Mouse (Mus musculus) layer of hippocampus, postnatal 14 days (tissue): Measurements from ENCODE around the gene Slc44a2. TPM values are rescaled to one million over a fixed set of nuclear protein-coding genes. Genes with fewer than 3 reads are reported as not detected.
"Not testable (repeated sequence)": the region's sequence is repeated elsewhere in the genome, so short reads cannot be mapped to it uniquely, and the experiment has no call there.

ENCODE experiments used
- DNase-seq, 2 experiments: peaks; one replicate each; pipeline ENCODE4 v3.0.0; 2021 to 2022; ENCODE audit warnings: low spot score in 2 of 2, mixed read lengths in 1 of 2
- long read RNA-seq, 2 experiments: library from polyadenylated mRNA; stranded (forward); transcript quantifications; one replicate each; pipeline ENCODE4 v2.0.0; 2021
- total RNA-seq, 2 experiments: library from RNA; stranded (reverse); gene quantifications; 2 replicates each; pipeline ENCODE4 v1.2.3; 2021

The Slc44a2 gene
- 10 to 100 TPM; 53.4 to 61.0 TPM for total RNA-seq
- long read RNA-seq, experiment 1, transcript Slc44a2-210 (22 exons, 3,478 nt): major isoform, 14 of 66 reads
- long read RNA-seq, experiment 1, partial matches to known transcripts: 4 of 66 reads
- long read RNA-seq, experiment 1, other reads (novel, unspliced or antisense): 48 of 66 reads
- long read RNA-seq, experiment 2, transcript Slc44a2-210 (22 exons, 3,478 nt): major isoform, 11 of 64 reads
- long read RNA-seq, experiment 2, partial matches to known transcripts: 8 of 64 reads
- long read RNA-seq, experiment 2, other reads (novel, unspliced or antisense): 44 of 64 reads

DNA sequence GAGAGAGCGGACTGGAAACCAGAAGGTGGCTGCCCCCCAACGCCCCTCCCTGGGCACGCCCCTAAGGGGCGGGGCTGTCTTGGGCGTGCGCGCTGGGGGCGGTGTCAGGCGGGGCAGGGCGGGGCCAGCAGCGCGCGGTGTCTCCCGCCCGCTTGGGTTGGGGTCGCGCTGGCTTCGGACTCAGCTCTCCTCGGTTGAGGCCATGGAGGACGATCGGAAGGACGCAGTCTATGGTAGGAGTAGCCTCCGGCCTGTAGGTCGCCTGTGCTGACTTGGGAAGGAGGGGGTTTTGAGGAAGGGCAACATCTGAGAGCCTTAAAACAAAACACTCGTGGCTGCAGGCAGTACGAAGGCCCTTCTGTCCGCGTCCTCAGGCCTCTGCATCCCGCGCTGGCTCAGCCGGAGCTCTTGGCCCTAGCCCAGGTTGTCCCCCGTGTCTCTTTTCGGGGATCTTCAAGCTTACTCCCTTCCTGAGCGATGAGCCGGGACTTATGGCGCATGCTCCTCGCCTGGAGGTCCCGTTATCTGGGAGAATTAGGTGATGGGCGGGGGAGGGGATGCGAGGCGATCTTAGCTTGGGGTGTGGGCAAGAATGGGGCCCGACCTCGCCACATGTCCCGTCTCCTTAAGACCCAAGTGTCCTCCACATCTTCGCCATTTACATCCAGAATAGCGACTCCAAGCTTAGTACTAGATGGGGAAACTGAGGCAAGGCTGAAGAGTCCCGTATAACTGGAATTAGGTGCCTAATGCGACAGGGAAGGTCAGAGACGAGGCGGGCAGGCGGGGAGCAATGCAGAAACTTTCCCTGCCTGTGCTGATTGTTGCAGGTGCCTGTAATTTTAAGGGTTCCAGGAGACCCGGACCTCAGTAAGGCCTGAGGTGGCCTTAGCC is at the start of gene Slc44a2:
Slc44a2 (plus strand) TSS at position 80 of the 894 bp plus-strand sequence.
- DNase-seq: peak; percentile 72 to 75

- DNase-seq: no peak
Measured at GRCm38 (mm10) chr9:21272391-21272790, 48.1 kb upstream of the Slc44a2 start.

DNA sequence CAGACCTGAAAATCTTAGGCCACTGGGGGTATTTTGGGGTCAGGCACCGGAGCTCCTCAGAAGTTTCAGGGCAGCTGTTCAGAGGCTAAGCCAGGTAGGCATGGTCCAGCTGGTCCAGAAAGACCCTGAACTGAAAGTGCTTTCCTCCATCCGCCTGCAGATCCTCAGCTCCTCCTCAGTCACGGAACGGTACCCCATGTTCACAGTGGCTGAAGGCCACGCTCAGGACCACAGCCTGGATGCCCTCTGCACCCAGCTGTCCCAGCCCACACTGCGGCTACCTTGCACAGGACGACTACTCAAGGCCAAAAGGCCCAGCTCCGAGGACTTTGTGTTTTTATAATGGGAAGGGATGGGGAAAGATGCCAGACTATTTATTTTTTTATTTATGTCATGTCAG is 47.4 kb upstream of the Slc44a2 start:
- DNase-seq: no peak

- DNase-seq: no peak
Measured at GRCm38 (mm10) chr9:21273520-21274228, 46.8 kb upstream of the Slc44a2 start.

GRCm38 (mm10) chr9:21274336-21274735 is 46.2 kb upstream of the Slc44a2 start:
- no peak for DNase-seq

DNA sequence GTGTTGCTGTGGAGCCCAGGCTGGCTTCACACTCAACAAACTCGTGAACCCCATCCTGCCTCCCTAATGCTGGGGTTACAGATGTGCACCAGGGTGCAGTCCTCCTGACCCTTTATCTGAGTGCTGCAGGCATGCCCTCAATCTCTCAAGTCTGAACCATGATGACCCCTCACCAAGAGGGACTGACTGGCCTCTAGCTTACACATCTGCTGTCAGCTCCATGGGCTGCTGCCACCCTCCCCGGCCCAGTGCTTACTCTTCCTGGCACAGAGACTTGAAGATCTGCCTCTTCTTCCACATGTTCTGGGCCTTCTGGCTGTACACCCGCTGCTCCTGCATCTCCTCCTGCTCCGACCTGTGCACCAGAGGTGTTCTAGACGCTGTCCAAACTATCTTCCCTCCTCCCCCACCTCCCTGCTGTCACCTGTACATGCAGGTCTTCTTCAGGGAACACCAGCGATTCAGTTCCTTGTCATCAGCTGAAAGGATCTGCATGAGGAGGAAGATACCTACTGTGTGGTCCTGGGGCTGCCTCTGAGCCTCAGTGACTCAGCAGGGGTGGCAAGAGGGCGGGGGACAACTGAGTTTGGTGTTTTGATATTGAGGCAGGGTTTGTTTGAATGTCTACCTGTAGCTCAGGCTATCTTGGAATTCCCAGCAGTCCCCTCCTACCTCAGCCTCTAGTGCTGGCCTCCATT is 45.3 kb upstream of the Slc44a2 start:
- DNase-seq: no peak

GRCm38 (mm10) chr9:21275727-21276126 is 44.8 kb upstream of the Slc44a2 start:
- no peak for DNase-seq

DNA sequence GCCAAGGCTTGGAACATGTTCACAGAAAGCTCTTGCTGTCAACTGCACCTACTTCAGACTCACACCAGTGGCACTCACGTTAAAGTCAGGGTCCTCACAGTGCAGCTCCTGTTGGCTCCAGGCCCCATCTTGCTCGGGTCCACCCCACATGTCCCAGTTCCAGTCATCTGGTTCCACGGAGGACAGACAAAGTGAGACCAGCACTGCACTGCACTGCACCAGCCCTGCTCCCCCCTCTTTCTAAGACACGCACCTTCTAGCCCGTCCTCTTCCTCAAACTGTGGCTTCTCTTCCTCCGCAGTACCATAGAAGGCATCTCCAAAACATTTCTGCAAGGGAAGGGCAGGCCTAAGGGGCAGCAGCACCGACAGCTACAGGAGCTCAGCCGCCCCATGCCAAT is 44.2 kb upstream of the Slc44a2 start:
- no peak for DNase-seq

- DNase-seq: no peak
Measured at GRCm38 (mm10) chr9:21277776-21278175, 42.7 kb upstream of the Slc44a2 start.

DNA sequence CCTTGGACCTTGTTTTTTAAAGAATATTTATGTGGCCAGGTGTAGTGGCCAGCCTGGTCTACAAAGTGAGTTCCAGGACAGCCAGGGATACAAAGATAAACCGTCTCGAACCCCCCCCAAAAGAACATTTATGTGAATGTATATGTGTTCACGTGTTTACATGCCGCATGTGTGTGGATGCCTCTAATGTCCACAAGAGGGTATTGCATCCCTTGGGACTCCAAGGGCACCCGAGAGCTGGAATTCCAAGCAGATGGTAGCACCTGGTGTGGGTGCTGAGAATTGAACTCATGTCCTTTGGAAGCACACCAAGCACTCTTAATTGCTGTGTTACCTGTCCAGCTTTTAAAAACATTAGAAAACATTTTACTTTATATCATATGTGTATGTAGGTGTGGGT is 36.9 kb upstream of the Slc44a2 start:
- DNase-seq: no peak

GRCm38 (mm10) chr9:21283994-21284393 is 36.5 kb upstream of the Slc44a2 start:
- no peak for DNase-seq

DNA sequence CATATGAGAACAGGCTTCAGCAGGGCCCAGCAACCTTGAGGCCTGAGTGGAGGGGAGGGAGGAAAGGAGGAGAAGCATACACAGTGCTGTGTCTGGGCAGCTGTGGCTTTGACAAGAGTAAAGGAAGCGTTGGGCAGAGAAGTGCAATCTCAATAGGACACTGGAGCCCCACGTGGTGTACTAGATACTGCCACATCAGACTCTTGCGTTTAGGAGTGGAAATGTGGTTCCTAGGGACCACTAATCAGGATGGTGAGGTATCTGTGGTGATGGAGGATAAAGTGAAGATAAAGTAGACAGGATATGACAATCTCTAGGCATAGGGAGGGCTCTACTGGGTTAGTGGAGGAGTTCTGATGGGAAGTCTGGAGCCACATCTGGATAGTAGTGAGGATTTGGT is 33.7 kb upstream of the Slc44a2 start:
- no peak for DNase-seq

DNA sequence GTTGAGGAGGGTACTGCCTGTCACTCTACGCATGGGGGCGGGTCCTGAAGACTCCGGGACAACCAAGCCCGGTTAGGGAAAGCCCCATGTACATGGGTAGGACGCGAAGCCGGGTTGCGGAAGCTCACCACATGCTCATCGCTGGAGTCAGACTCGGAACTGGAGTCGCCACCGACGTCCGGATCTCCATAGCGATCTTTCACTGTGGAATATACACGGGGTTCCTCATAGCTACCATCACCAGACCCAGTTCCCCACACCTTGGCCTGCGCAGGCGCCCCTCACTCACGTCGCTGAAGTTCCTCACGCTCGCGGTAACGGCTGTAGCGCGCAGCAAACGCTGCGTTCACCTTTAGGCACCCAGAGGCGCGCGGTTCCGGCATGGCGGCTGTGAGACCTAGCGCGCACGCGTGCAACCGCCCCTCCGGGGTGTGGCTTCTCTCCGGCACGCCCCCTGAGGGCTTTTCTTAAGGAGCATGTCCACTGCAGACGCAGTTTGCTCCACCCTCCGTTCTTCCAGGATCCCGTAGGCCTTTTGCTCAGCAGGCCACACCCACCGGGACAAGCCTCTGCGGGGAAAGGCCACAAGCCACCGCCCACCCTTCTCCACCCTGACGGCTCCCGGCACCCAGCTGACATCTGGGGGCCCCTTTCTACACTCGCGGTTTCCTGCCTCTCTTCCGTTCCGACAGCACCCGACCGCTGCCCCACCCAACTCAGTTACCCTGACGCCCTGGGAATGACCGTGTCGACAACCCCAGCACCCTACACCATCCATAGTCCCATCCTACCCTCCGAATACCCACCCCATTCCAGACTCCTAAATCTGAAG is 32.7 kb upstream of the Slc44a2 start, which contains the start of gene Kri1:
Kri1 (minus strand) TSS at position 399 of the 832 bp plus-strand sequence.
- DNase-seq: peak; percentile 93 to 97

GRCm38 (mm10) chr9:21288404-21289336 is 31.8 kb upstream of the Slc44a2 start:
- DNase-seq: no peak

GRCm38 (mm10) chr9:21289337-21289671 is 31.2 kb upstream of the Slc44a2 start:
- no peak for DNase-seq

DNA sequence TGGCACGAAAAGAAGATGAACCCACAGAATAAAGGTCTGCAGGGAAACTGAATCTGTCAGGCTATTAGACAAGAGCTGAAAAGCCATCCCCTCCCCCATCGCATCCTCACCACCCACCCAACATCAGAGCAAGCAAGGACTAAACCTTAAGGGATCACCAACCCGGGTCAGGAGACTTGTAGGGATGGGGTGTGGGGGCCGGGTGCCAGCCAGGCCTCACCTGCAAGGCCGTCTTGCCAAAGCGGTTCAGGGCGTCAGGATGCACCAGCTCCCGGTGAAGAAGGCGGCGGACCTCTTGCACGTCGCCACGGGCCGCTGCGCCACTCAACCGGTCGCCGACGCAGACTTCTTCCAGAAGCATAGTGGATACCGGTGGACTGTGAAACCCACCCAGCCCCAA is 29.9 kb upstream of the Slc44a2 start:
- DNase-seq: no peak

DNA sequence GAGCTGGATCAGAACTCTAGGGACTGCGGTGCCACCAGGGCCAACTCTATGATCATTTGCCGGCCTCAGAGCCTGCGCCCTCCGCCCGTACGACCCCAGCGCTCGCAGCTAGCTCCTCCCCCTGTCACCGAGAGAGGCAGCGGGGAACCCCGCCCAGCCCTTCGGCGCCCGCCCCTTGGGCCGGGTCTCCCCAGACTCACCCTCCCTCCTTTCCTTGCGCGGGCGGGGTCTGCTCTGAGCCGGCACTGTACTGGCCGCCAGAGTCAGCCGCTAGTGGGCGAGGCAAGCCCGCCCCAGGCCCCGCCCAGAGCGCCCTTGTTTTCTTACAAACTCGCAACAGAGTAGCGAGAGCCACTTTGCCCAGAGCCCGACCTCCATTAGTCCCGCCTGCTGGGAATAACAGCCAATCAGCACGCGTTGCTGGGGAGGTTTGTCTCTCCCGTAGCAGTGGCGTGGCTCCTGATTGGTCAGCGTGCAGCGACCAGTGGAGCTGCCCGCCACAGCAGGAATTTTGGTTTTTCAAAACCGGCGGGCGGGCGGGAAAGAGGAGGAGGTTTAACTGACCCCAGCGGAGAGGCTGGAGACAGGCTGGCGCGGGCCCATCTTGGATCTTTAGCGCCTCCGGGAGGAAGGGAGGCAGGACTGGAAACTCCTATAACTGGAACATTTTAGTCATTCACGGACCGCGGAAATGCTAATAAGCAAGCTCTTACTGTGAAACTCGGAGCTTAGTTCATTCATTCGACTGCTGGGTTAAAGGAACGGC is 29.3 kb upstream of the Slc44a2 start, which contains the start of gene Cdkn2d:
Cdkn2d (minus strand) TSS at position 386 of the 766 bp plus-strand sequence.
- peak; percentile 99 to 100 for DNase-seq

DNA sequence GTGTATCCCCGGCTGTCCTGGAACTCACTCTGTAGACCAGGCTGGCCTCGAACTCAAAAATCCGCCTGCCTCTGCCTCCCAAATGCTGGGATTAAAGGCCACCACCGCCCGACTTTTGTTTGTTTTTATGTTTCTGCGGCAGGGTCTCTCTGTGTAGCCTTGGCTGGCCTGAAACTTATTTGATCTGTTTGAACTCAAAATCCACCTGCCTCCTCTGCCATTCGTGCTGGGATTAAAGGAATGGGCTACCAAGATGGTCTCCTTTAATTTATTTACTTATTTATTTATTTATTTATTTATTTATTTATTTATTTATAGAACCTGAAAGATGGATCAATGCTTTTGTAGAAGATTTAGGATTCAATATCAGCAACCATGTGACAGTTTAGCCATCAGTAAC is 28.6 kb upstream of the Slc44a2 start:
- not testable (repeated sequence) for DNase-seq
